Mouse (Mus musculus): ENCODE measurements around the gene Clpb.
A peak's percentile ranks its signal among the peaks of the same experiment; 100 is the strongest.
"Not testable (repeated sequence)": the region's sequence is repeated elsewhere in the genome, so short reads cannot be mapped to it uniquely, and the experiment has no call there.

Clpb gene

GRCm38 (mm10) chr7:101663514-101664159, at the start of gene Clpb:
Gene Clpb (plus strand): TSS chr7:101663633.
- peak; percentile 96 to 97 for DNase-seq

- peak; percentile 26 to 27 for DNase-seq
These were observed 48.0 kb upstream of the Clpb start for GRCm38 (mm10) chr7:101615406-101615805.

- DNase-seq, result no peak
These were observed 47.1 kb upstream of the Clpb start for GRCm38 (mm10) chr7:101616136-101616835.

- no peak for DNase-seq
These were observed 45.8 kb upstream of the Clpb start for GRCm38 (mm10) chr7:101617438-101618165.

- no peak for DNase-seq
These were observed 45.2 kb upstream of the Clpb start for GRCm38 (mm10) chr7:101618273-101618672.

GRCm38 (mm10) chr7:101620373-101620772, 43.1 kb upstream of the Clpb start:
- DNase-seq, result peak; percentile 7 to 24

GRCm38 (mm10) chr7:101621861-101622260, 41.6 kb upstream of the Clpb start:
- not testable (repeated sequence) for DNase-seq

- no peak for DNase-seq
These were observed 39.1 kb upstream of the Clpb start for GRCm38 (mm10) chr7:101624283-101624682.

- DNase-seq, result not testable (repeated sequence)
These were observed 36.3 kb upstream of the Clpb start for GRCm38 (mm10) chr7:101627166-101627565.

- no peak for DNase-seq
These were observed 35.0 kb upstream of the Clpb start for GRCm38 (mm10) chr7:101628481-101628880.

- no peak for DNase-seq
These were observed 29.7 kb upstream of the Clpb start for GRCm38 (mm10) chr7:101633629-101634177.

- DNase-seq, result no peak
These were observed 28.9 kb upstream of the Clpb start for GRCm38 (mm10) chr7:101634513-101634912.

GRCm38 (mm10) chr7:101636056-101636455, 27.4 kb upstream of the Clpb start:
- no peak for DNase-seq

GRCm38 (mm10) chr7:101643879-101644278, 19.6 kb upstream of the Clpb start:
- no peak for DNase-seq

GRCm38 (mm10) chr7:101649729-101650128, 13.7 kb upstream of the Clpb start:
- DNase-seq, result no peak

- DNase-seq, result no peak
These were observed 12.9 kb upstream of the Clpb start for GRCm38 (mm10) chr7:101650565-101650964.

GRCm38 (mm10) chr7:101653681-101654209, 9.7 kb upstream of the Clpb start:
- no peak for DNase-seq

GRCm38 (mm10) chr7:101654936-101655335, 8.5 kb upstream of the Clpb start:
- no peak for DNase-seq

- no peak for DNase-seq
These were observed 1.4 kb upstream of the Clpb start for GRCm38 (mm10) chr7:101662006-101662405.

GRCm38 (mm10) chr7:101666581-101666980, 3.1 kb downstream of the Clpb start:
- peak; percentile 31 to 47 for DNase-seq

- peak; percentile 42 to 66 for DNase-seq
These were observed 8.3 kb downstream of the Clpb start for GRCm38 (mm10) chr7:101671601-101672280.

- peak; percentile 63 to 68 for DNase-seq
These were observed 10.1 kb downstream of the Clpb start for GRCm38 (mm10) chr7:101673497-101673896.

Data from lung, adult 18-20 months (tissue).